Mouse (Mus musculus) kidney, adult 18-20 months (tissue): ENCODE data around the gene Rpl31.

ENCODE experiments used
- DNase-seq: peaks from one replicate; pipeline ENCODE4 v3.0.0; 2021

Rpl31 gene

GRCm38 (mm10) chr1:39367601-39368266 is at the start of gene Rpl31:
Gene Rpl31, plus strand, starts transcription at chr1:39367842.
- peak; percentile 99 for DNase-seq

DNA sequence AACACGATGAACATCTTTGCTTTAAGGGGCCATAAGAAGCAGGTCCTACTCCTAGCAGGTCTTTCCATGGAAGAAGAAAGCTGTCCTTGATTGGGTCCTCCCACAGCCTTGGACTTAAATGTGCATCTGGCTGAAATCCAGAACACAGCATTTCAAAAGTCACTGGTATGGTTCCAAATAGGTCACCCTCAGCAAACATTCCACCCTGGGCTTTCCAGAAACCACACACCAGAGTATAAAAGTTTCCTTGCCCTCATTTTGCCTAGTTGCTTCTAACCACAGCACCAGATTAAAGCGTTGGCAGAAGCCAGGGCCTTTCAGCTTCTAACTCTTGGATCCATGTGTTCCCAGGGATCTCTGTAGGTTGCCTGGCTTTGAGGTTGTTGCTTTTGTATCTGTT is 49.7 kb upstream of the Rpl31 start:
- peak; percentile 28 for DNase-seq

DNA sequence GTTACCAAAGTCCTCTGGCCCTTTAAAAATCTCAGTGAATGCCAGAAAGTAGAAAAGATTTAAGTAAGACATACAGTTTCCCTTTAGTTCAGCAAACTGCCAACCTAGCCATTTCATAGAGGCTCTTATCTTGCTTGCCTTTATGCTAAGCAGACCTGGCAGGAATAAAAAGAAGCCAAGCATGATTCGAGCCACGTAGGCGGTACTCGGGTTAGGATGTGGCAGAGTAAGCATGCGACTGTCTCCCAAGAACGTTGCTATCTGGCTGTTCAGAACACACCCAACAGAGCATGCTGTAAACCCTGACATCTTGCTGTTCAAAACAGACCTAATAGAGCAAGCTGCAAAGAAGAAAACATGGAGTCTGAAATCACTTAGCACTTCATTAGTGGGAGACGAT is 48.8 kb upstream of the Rpl31 start:
- DNase-seq = no peak

DNA sequence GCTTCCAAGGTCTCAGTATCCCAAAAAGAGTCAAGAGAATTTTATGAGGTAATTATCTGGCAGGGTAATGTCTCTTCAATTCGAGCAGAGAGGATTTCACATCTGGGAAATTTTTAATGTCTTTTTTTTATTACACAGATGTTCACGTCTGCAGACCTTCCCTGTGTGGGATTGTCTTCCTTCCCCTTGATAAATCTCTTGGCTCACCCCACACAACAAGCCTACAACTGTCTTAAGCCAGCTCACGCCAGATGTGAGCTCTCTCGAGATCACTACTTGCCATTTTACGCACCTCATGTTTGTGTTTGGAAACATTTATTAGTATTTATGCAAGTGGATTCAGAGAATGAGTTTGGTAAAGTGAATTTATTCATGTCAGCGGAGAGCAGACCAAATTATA is 45.7 kb upstream of the Rpl31 start:
- no peak for DNase-seq

DNA sequence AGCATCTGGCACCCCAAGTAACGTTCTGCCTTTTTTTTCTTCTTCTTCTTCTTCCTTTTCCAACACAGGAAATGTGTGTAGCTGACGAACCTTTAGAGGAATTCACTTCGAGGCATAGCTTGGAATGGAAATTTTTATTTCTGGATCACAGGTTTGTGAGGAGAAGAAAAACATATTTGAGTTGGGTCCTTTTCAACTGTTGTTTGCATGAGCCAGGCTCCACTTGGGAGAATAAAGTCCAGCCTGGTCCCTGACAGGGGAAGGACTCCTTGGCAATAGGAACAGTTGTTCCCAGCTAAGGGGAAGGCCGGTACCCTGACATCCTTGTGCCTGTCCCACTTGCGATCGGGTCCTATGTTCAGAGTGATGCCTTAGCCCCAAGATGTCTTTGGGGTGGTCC is 42.4 kb upstream of the Rpl31 start:
- no peak for DNase-seq

DNA sequence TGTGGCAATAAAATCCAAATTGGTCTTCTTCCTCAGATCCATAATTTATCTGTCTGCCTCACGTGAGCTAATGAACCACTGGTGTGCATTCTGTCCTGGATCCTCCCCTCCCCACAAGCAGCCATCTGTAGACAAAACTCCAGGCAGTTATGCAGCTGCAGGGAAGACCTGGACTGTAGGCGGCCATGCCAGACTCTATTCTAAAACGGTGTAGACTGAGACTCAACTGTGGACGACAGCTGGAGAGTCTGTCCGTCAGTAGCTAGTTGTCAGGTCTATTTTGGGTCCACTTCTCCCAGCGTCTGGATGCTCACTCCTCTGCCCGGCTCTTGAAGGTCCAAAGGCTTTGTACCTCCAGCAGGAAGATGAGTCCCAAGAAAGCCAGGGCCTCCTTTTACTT is 40.1 kb upstream of the Rpl31 start:
- DNase-seq = no peak

- no peak for DNase-seq
Measured at GRCm38 (mm10) chr1:39330857-39331594, 36.6 kb upstream of the Rpl31 start.

- no peak for DNase-seq
Measured at GRCm38 (mm10) chr1:39332456-39332855, 35.2 kb upstream of the Rpl31 start.

DNA sequence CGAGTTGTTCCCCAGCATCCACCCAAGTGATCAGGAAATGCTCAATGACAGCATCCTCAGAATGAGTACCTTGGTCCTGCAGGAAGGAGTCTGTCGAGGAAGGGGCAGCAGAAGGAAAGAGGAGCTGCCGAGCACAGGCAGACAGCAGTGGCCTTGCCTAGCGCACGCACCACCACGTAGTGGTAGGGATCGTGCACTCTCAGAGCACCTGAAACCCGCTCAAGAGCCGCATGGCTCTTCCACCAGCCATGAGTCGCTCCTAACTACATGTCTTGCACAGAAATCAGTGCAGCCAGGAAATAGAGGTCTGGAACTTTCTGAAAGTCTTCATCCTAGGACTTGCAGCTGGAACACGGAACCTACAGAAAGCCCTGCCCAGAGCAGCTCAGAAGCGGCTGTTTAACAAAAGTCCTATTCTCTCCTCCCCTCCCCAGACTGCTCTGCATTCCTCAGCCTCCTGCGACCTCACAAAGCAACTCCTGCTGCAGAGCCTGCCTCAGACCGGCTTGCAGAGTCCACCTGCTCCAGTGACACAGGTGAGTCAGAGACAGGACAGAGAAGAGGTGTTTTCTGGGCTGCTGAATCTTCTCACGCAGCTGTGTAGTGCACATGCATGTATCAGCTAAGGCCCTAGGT is 32.0 kb upstream of the Rpl31 start:
- no peak for DNase-seq

DNA sequence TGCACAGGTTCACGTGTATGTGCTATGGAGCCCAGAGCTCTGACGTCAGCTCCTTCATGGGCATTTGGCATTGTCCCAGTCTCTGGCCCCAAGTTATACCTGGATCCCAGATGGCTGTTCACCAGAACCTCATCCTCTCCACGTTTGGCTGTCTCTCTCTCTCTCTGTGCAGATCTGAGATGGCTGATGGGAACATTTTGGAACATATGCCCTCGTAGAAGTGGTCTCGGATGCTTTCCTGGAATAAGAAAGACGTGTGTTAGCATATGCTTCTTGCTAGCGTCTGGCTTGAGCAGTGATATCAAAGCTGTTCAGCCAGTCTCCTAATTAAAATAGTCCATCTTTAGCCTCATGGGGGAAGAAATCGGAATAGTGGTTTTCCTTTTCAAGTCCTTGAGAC is 30.9 kb upstream of the Rpl31 start:
- DNase-seq = no peak

- no peak for DNase-seq
Measured at GRCm38 (mm10) chr1:39338831-39339230, 28.8 kb upstream of the Rpl31 start.

DNA sequence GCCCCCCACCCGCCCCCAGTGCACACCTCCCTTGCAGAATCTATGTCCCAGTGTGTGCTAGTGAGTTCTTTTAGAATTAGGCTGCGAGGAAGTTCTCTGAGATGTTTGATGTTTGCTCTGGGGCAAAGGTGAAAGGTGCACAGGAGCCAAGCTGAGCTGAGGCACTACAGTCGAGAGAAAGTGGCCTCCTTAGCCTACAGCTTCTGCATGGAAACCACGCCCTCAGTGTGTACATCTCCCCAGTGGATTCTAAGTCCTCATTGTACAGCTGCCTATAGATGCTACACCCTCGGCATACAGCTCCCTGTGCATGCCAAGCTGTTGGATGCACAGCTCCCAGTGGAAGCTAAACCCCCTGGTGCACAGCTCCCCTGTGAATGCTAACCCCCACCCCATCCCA is 28.2 kb upstream of the Rpl31 start:
- DNase-seq = no peak

- no peak for DNase-seq
Measured at GRCm38 (mm10) chr1:39340156-39340555, 27.5 kb upstream of the Rpl31 start.

GRCm38 (mm10) chr1:39340647-39341046 is 27.0 kb upstream of the Rpl31 start:
- peak; percentile 53 for DNase-seq

DNA sequence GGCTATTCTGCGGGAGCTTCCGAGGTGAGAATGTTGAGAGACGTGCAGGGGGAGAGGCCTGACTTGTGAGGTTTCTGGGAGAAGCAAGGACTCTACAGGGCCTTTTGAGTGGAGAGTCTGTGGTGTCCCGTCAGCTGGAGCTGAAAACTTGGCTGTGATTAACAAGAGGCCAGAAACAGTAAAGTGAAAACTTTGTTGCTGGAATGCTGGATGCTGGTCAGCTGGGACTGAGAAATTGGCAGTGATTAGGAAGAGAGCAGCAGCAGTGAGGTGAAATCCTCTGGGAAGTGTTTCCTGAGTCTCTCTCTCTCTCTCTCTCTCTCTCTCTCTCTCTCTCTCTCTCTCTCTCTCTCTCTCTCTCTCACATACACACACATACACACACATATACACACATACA is 25.8 kb upstream of the Rpl31 start:
- DNase-seq = no peak

DNA sequence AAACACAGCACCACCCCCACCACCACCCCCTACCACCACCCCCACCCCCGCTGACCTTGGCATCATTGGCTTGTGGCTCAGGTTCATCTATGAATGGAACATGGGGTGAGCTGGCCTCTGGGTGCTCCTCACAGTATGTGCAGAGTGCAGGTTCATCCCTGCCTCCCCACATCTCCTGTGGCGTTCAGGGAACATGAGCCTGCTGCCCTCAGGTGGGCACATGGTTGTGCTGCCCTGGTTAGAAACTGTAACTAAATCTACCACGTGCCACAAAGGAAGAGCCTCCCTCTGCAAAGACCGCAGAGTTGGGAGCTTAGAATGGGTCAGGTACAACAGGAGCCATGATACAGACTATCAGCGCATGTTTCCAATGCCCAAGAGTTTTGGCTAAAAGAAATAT is 24.4 kb upstream of the Rpl31 start:
- DNase-seq = no peak

- DNase-seq = no peak
Measured at GRCm38 (mm10) chr1:39344981-39345600, 22.6 kb upstream of the Rpl31 start.

GRCm38 (mm10) chr1:39349001-39349400 is 18.6 kb upstream of the Rpl31 start:
- no peak for DNase-seq

DNA sequence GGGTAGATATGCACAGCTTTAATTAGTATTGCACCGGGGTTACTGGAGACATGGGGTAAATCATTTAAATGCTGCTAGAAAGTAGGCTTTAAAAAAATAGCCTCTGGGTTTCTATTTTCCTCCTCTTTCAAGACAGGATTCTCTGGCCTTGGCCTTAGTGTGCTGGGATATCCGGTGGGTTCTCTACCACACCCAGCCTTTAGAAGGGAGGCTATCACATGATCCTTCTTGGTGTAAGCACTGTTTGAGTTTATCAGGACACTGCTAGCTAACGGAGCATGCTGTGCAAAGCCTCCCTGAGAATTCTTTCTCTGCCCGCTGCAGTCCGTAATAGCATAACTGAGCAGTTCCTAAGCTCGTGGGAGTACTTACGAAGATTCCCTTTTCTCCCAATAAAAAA is 18.2 kb upstream of the Rpl31 start:
- DNase-seq = no peak

- no peak for DNase-seq
Measured at GRCm38 (mm10) chr1:39361754-39362514, 5.7 kb upstream of the Rpl31 start.

DNA sequence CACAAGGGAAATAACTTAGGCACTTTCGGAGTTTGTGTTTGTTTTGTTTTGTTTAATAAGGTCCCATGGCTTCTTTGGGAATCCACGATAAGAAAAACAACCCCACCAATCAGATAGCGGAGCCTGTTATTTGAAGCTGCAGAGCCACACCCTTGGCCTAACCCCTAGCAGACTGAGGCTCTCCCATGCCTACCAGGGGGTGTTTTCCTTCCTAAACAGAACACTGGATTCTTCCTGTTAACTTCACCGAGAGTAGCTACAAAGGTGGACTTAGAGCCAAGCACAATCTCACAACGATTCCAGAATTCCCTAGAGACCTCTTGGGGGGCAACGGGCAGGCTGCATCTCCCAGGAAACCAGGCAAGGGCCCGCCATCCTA is 5.1 kb upstream of the Rpl31 start:
- DNase-seq = no peak

GRCm38 (mm10) chr1:39365562-39365961 is 2.1 kb upstream of the Rpl31 start:
- DNase-seq = no peak

DNA sequence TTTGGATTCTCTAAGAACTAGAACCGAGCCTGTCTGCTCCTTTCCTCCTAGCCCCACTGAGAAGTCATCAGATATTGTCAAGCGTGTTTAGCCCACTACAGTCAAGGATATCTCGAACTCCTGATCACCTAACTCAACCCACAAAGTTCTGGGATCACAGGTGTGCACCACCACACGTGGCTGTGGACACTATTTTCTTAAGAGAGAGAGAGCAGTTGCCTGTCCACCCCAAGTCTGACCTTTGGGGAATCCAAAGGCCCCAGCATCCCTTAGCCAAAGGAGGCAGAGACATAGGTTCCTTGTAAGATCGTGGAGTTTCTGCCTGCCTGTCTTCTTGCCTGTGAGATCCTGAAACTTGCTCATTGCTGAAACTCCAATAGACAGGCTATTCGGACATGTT is 597 bp upstream of the Rpl31 start:
- DNase-seq = no peak
